ENCODE assay signal across 9 mouse cellular contexts in the genomic region with DNA sequence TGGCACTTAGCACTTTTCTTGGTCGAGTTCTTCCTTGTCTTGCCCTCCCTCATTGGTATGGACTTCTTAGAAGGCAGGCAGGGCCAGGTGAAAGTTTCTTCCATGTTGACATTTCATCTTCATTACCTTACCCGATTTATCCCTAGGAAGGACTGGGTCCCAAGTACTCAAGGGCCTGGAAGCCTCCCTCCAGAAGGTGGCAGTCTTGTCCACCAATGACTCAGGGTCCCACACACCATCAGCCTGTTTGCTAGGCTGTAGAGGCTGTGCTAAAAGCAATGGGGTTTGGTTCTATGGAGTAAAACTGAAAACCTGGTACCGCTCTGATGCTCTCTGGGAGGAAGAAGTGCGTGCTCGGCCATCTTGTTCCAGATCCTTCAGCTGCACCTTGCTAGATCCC. TPM values are rescaled to one million over a fixed set of nuclear protein-coding genes. Genes with fewer than 3 reads are reported as not detected.
A peak's percentile ranks its signal among the peaks of the same experiment; 100 is the strongest.
DNase-seq lines count a peak whose midpoint lies in the region; ATAC-seq and TF ChIP-seq lines count a peak whose summit lies in the region.
"Had no signal": no experiment of that assay in that cellular context is flagged by ENCODE, and none has a peak within 500 bp of the region (broad histone marks: within the 10 kb centered on the region; RNA-seq: fewer than 3 reads in every experiment).

No protein-coding gene starts in this region.

- TF ChIP-seq EP300 in MEL (IDR thresholded peaks at IDR 0.05; ENCODE audit: low read depth in 1 of 2, low read length in 2 of 2), result no peak

- H3K9me3 ChIP-seq in hindbrain, postnatal 0 days (ENCODE audit: low read length), result no peaks in the 10 kb centered on the region
- no peaks in the 10 kb centered on the region for H3K9me3 ChIP-seq in hindbrain, embryonic 12.5 days (replicated peaks)
- no peaks in the 10 kb centered on the region for H3K9me3 ChIP-seq in MEL (replicated peaks; ENCODE audit: insufficient read depth, low read length)
- H3K9me3 ChIP-seq in hindbrain, embryonic 16.5 days (ENCODE audit: control insufficient read depth, low read length), result no peaks in the 10 kb centered on the region
- H3K9me3 ChIP-seq: limb, embryonic 15.5 days had no signal

- no peaks in the 10 kb centered on the region for H3K27me3 ChIP-seq in hindbrain, postnatal 0 days (ENCODE audit: insufficient read depth, low read length)
- H3K27me3 ChIP-seq in hindbrain, embryonic 12.5 days, result no peaks in the 10 kb centered on the region
- H3K27me3 ChIP-seq in MEL (ENCODE audit: control insufficient read depth in 1 of 2, insufficient read depth in 2 of 2, low read length in 2 of 2), result no peaks in the 10 kb centered on the region; a peak in 1 of 4 replicates
- H3K27me3 ChIP-seq in hindbrain, embryonic 16.5 days (replicated peaks; ENCODE audit: control insufficient read depth, insufficient read depth, low read length), result no peaks in the 10 kb centered on the region
- H3K27me3 ChIP-seq: limb, embryonic 15.5 days had no signal

- 77% methylated on average over 5 of the region's 5 CpGs for WGBS in hindbrain, postnatal 0 days
- WGBS in hindbrain, embryonic 12.5 days, result 77% methylated on average over 5 of the region's 5 CpGs
- WGBS in hindbrain, embryonic 16.5 days, result 80% methylated on average over 5 of the region's 5 CpGs

- TF ChIP-seq RAD21 in MEL (IDR thresholded peaks at IDR 0.05; ENCODE audit: low read depth, low read length), result peak; percentile 86

- H3K79me2 ChIP-seq in MEL (ENCODE audit: control insufficient read depth, insufficient read depth, low read length, poor library complexity), result no peaks in the 10 kb centered on the region

- no peak overlapping the region for H3K27ac ChIP-seq in hindbrain, postnatal 0 days
- H3K27ac ChIP-seq in hindbrain, embryonic 12.5 days, result no peak overlapping the region
- H3K27ac ChIP-seq in MEL (ENCODE audit: control insufficient read depth, low read depth, low read length), result no peak overlapping the region
- no peak overlapping the region for H3K27ac ChIP-seq in hindbrain, embryonic 16.5 days (ENCODE audit: low read depth, low read length)
- H3K27ac ChIP-seq: limb, embryonic 15.5 days had no signal

- no peak for ATAC-seq in hindbrain, postnatal 0 days
- no peak for ATAC-seq in hindbrain, embryonic 12.5 days (ENCODE audit: low FRiP score)
- ATAC-seq in hindbrain, embryonic 16.5 days, result no peak

- no peak overlapping the region for H3K4me2 ChIP-seq in hindbrain, postnatal 0 days (ENCODE audit: low read depth, low read length)
- no peak overlapping the region for H3K4me2 ChIP-seq in hindbrain, embryonic 12.5 days (replicated peaks)
- no peak overlapping the region for H3K4me2 ChIP-seq in hindbrain, embryonic 16.5 days (ENCODE audit: low read length)
- H3K4me2 ChIP-seq: limb, embryonic 15.5 days had no signal

- peak; percentile 64 for TF ChIP-seq CTCF in hindbrain, postnatal 0 days (IDR thresholded peaks at IDR 0.05; ENCODE audit: low read depth)
- TF ChIP-seq CTCF in MEL (IDR thresholded peaks at IDR 0.05 in 2 of 3, conservative IDR thresholded peaks at IDR 0.05 in 1 of 3; ENCODE audit: control insufficient read depth in 1 of 3, insufficient read depth in 1 of 3, low read depth in 2 of 3, low read length in 3 of 3, poor library complexity in 1 of 3, severe bottlenecking in 1 of 3), result peak; percentile 46 to 90 (median 85)

- no peak overlapping the region for H3K9ac ChIP-seq in hindbrain, postnatal 0 days (replicated peaks; ENCODE audit: low read length)
- no peak overlapping the region for H3K9ac ChIP-seq in hindbrain, embryonic 12.5 days
- H3K9ac ChIP-seq in MEL (ENCODE audit: control insufficient read depth, low read depth, low read length, poor library complexity, severe bottlenecking), result no peak overlapping the region
- no peak overlapping the region for H3K9ac ChIP-seq in hindbrain, embryonic 16.5 days (ENCODE audit: low read depth, low read length)
- H3K9ac ChIP-seq: limb, embryonic 15.5 days had no signal

- no peaks in the 10 kb centered on the region for H3K4me1 ChIP-seq in hindbrain, postnatal 0 days (ENCODE audit: insufficient read depth, low read length)
- H3K4me1 ChIP-seq in hindbrain, embryonic 12.5 days, result no peaks in the 10 kb centered on the region
- peaks cover 3 to 6% of the 10 kb centered on the region in 2 experiments; a peak in 2 of 4 replicates for H3K4me1 ChIP-seq in MEL (ENCODE audit: control insufficient read depth in 1 of 2, insufficient read depth in 2 of 2, low read length in 2 of 2)
- H3K4me1 ChIP-seq in hindbrain, embryonic 16.5 days (ENCODE audit: control insufficient read depth, insufficient read depth, low read depth, low read length), result no peaks in the 10 kb centered on the region
- H3K4me1 ChIP-seq: limb, embryonic 15.5 days had no signal

- H3K4me3 ChIP-seq in hindbrain, postnatal 0 days (ENCODE audit: low read length), result no peak overlapping the region
- H3K4me3 ChIP-seq in hindbrain, embryonic 12.5 days, result no peak overlapping the region
- H3K4me3 ChIP-seq in MEL (ENCODE audit: control insufficient read depth in 1 of 2, insufficient read depth in 1 of 2, low read depth in 2 of 2, low read length in 2 of 2), result no peak overlapping the region
- H3K4me3 ChIP-seq in hindbrain, embryonic 16.5 days (ENCODE audit: low read length), result no peak overlapping the region
- H3K4me3 ChIP-seq: limb, embryonic 15.5 days had no signal

- H3K36me3 ChIP-seq in hindbrain, postnatal 0 days (ENCODE audit: insufficient read depth, low read length), result no peaks in the 10 kb centered on the region
- no peaks in the 10 kb centered on the region for H3K36me3 ChIP-seq in hindbrain, embryonic 12.5 days
- H3K36me3 ChIP-seq in MEL (ENCODE audit: control insufficient read depth in 1 of 2, insufficient read depth in 2 of 2, low read length in 2 of 2), result no peaks in the 10 kb centered on the region
- H3K36me3 ChIP-seq in hindbrain, embryonic 16.5 days (ENCODE audit: control insufficient read depth, insufficient read depth, low read length), result no peaks in the 10 kb centered on the region
- H3K36me3 ChIP-seq: limb, embryonic 15.5 days had no signal

- peak; percentile 33 for DNase-seq in hindbrain, postnatal 0 days (ENCODE audit: low spot score)
- peak; percentile 69 for DNase-seq in 416B (ENCODE audit: low read depth)
- peak; percentile 75 for DNase-seq in MEL (ENCODE audit: low read depth, low spot score)
- DNase-seq in embryo, embryonic 11 days, result peak; percentile 29
- peak; percentile 49 to 55 for DNase-seq in kidney, postnatal 4 days
- peak; percentile 10 to 17 for DNase-seq in natural killer cell, adult 2 months (ENCODE audit: low spot score in 2 of 2)

- TF ChIP-seq POLR2A in MEL (IDR thresholded peaks at IDR 0.05; ENCODE audit: control insufficient read depth in 1 of 2, insufficient read depth in 1 of 2, low read depth in 1 of 2, low read length in 2 of 2, poor library complexity in 1 of 2), result no peak

TF ChIP-seq in MEL, 35 proteins besides CTCF, POLR2A, EP300 and RAD21:
- peak; percentile 87 for TF ChIP-seq SMC3 (IDR thresholded peaks at IDR 0.05; ENCODE audit: low read depth, low read length)
- no peak for TF ChIP-seq MYC (IDR thresholded peaks at IDR 0.05; ENCODE audit: low read depth, low read length)
- TF ChIP-seq ZC3H11A (IDR thresholded peaks at IDR 0.05; ENCODE audit: low read depth, low read length), result peak; percentile 74

RNA-seq across cellular contexts. Expression of a gene that starts 13.9 kb away (rescaled TPM):
- 0.11 and 0.63 TPM in 2 replicates for total RNA-seq in hindbrain, postnatal 0 days (2014; rRNA removed)
- 0.81 and 0.82 TPM in 2 replicates for polyA plus RNA-seq in hindbrain, postnatal 0 days (2015; fragmentation: Nextera tagmentation; extraction: Ambion mirVana)
- 0.32 and 0.36 TPM in 2 replicates for polyA plus RNA-seq in hindbrain, embryonic 12.5 days (2016; fragmentation: Nextera tagmentation; extraction: Ambion mirVana)
- total RNA-seq in MEL (2012; rRNA removed), result not detected in 2 replicates
- polyA plus RNA-seq in MEL (2012; ENCODE audit: insufficient read depth in 1 of 2, insufficient read length in 2 of 2, low read depth in 1 of 2, low replicate concordance in 2 of 2, missing spikeins in 1 of 2), result not detected
- polyA plus RNA-seq in hindbrain, embryonic 16.5 days (2015; fragmentation: Nextera tagmentation; extraction: Ambion mirVana), result 0.40 and 0.73 TPM in 2 replicates

RNA-seq across cellular contexts. Expression of a gene that starts 25.9 kb away (rescaled TPM):
- total RNA-seq in hindbrain, postnatal 0 days (2014; rRNA removed), result not detected in 2 replicates
- not detected in 2 replicates for polyA plus RNA-seq in hindbrain, postnatal 0 days (2015; fragmentation: Nextera tagmentation; extraction: Ambion mirVana)
- polyA plus RNA-seq in hindbrain, embryonic 12.5 days (2016; fragmentation: Nextera tagmentation; extraction: Ambion mirVana), result 0.59 TPM in 1 of 2 replicates, not detected in the other
- total RNA-seq in MEL (2012; rRNA removed), result 0.85 and 1.7 TPM in 2 replicates
- polyA plus RNA-seq in MEL (2012; ENCODE audit: insufficient read depth in 1 of 2, insufficient read length in 2 of 2, low read depth in 1 of 2, low replicate concordance in 2 of 2, missing spikeins in 1 of 2), result 1 to 10 TPM in 1 of 2 experiments, not detected in 1; 1.6 TPM
- not detected in 2 replicates for polyA plus RNA-seq in hindbrain, embryonic 16.5 days (2015; fragmentation: Nextera tagmentation; extraction: Ambion mirVana)
- polyA plus RNA-seq: limb, embryonic 15.5 days had no signal

RNA-seq across cellular contexts. Expression of a gene that starts 55.3 kb away (rescaled TPM):
- 53.0 and 55.2 TPM in 2 replicates for total RNA-seq in hindbrain, postnatal 0 days (2014; rRNA removed)
- polyA plus RNA-seq in hindbrain, postnatal 0 days (2015; fragmentation: Nextera tagmentation; extraction: Ambion mirVana), result 72.9 and 78.7 TPM in 2 replicates
- polyA plus RNA-seq in hindbrain, embryonic 12.5 days (2016; fragmentation: Nextera tagmentation; extraction: Ambion mirVana), result 76.0 and 79.9 TPM in 2 replicates
- total RNA-seq in MEL (2012; rRNA removed), result 76.7 and 87.1 TPM in 2 replicates
- polyA plus RNA-seq in MEL (2012; ENCODE audit: insufficient read depth in 1 of 2, insufficient read length in 2 of 2, low read depth in 1 of 2, low replicate concordance in 2 of 2, missing spikeins in 1 of 2), result 100 to 1,000 TPM; 140 to 231 TPM
- 89.5 and 92.2 TPM in 2 replicates for polyA plus RNA-seq in hindbrain, embryonic 16.5 days (2015; fragmentation: Nextera tagmentation; extraction: Ambion mirVana)

Comparison
In these comparisons a context has a peak if more than half of its experiments do, and no peak if none do; other contexts are left out.
1. DNase-seq: peak in every context shown above with its lines; median percentile 75 in MEL; 69 in 416B; 52 in kidney, postnatal 4 days; 33 in hindbrain, postnatal 0 days; 29 in embryo, embryonic 11 days; 14 in natural killer cell, adult 2 months.